Comparison of ENCODE assay signal across 14 mouse cellular contexts in the genomic region with DNA sequence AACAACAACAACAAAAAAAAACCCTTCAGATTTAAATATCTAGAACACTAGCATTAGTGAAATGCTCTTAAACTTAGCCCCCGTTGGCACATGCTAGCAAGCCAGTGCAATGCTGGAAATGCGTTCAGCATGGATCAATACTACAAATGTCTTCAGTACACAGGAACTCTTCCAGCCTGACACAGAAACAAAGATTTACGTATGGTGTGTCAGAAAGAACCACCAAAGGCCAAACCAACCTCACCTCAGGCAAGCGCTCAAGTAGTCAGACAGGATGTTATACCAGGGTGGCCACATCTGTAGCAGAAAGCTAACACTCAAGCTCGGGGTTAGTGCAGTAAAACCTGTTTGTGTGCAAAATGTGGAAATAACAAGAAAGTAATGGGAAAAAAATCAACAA. TPM values are rescaled to one million over a fixed set of nuclear protein-coding genes. Genes with fewer than 3 reads are reported as not detected.
DNase-seq lines count a peak whose midpoint lies in the region; ATAC-seq and TF ChIP-seq lines count a peak whose summit lies in the region.
"Had no signal": no experiment of that assay in that cellular context is flagged by ENCODE, and none has a peak within 500 bp of the region (broad histone marks: within the 10 kb centered on the region; RNA-seq: fewer than 3 reads in every experiment).

No protein-coding gene starts in this region.

- no peak overlapping the region for H3K27ac ChIP-seq in midbrain, embryonic 11.5 days (ENCODE audit: low read depth, low read length)
- H3K27ac ChIP-seq in midbrain, embryonic 10.5 days (replicated peaks), result no peak overlapping the region
- H3K27ac ChIP-seq in cerebellum, adult 2 months (ENCODE audit: insufficient read depth, low read length), result no peak overlapping the region
- H3K27ac ChIP-seq: hindbrain, embryonic 10.5 days; left cerebral cortex, adult 2 months; midbrain, embryonic 15.5 days had no signal

- no peaks in the 10 kb centered on the region for H3K9me3 ChIP-seq in midbrain, embryonic 11.5 days (ENCODE audit: control insufficient read depth, low read length)
- H3K9me3 ChIP-seq in midbrain, embryonic 10.5 days (replicated peaks), result no peaks in the 10 kb centered on the region
- H3K9me3 ChIP-seq: hindbrain, embryonic 10.5 days; midbrain, embryonic 15.5 days had no signal

- TF ChIP-seq CTCF in cerebellum, adult 2 months (IDR thresholded peaks at IDR 0.05; ENCODE audit: borderline replicate concordance, insufficient read depth, low read depth, low read length), result no peak

- DNase-seq in midbrain, embryonic 11.5 days (ENCODE audit: low spot score, missing footprints), result peak; percentile 79
- no peak for DNase-seq in midbrain, embryonic 10.5 days (ENCODE audit: low spot score)
- DNase-seq in T-cell, adult 2 months (ENCODE audit: low spot score), result peak; percentile 85
- peak; percentile 69 to 77 for DNase-seq in natural killer cell, adult 2 months (ENCODE audit: low spot score in 2 of 2)
- DNase-seq in cerebellum, adult 2 months, result no peak
- no peak for DNase-seq in spleen, postnatal 4 days (ENCODE audit: low spot score in 2 of 2)
- DNase-seq in lung, postnatal 10 days, result no peak
- DNase-seq: cerebellum, adult 8-10 months; gastrocnemius, adult 2 months; liver; lung, postnatal 14 days had no signal

- H3K4me3 ChIP-seq in midbrain, embryonic 11.5 days (ENCODE audit: low read depth, low read length), result no peak overlapping the region
- H3K4me3 ChIP-seq in midbrain, embryonic 10.5 days, result no peak overlapping the region
- H3K4me3 ChIP-seq in cerebellum, adult 2 months (replicated peaks; ENCODE audit: insufficient read depth, low read depth, low read length), result no peak overlapping the region
- H3K4me3 ChIP-seq: gastrocnemius, adult 2 months; hindbrain, embryonic 10.5 days; left cerebral cortex, adult 2 months; midbrain, embryonic 15.5 days had no signal

- H3K9ac ChIP-seq in midbrain, embryonic 11.5 days (ENCODE audit: low read length), result no peak overlapping the region
- H3K9ac ChIP-seq: midbrain, embryonic 15.5 days had no signal

- H3K27me3 ChIP-seq in midbrain, embryonic 11.5 days (ENCODE audit: control insufficient read depth, insufficient read depth, low read length), result no peaks in the 10 kb centered on the region
- no peaks in the 10 kb centered on the region for H3K27me3 ChIP-seq in midbrain, embryonic 10.5 days (ENCODE audit: low read depth, poor library complexity, severe bottlenecking)
- H3K27me3 ChIP-seq in cerebellum, adult 2 months (ENCODE audit: control insufficient read depth, insufficient read depth, low read length), result no peaks in the 10 kb centered on the region
- H3K27me3 ChIP-seq: midbrain, embryonic 15.5 days had no signal

- WGBS in midbrain, embryonic 11.5 days, result 81% methylated on average over 5 of the region's 5 CpGs
- 81% methylated on average over 5 of the region's 5 CpGs for WGBS in midbrain, embryonic 10.5 days
- WGBS in cerebellum, adult 2 months, result 86% methylated on average over 5 of the region's 5 CpGs

- no peak for TF ChIP-seq POLR2A in cerebellum, adult 2 months (IDR thresholded peaks at IDR 0.05; ENCODE audit: borderline replicate concordance, insufficient read depth, low read length)

- no peaks in the 10 kb centered on the region for H3K4me1 ChIP-seq in midbrain, embryonic 11.5 days (ENCODE audit: control insufficient read depth, insufficient read depth, low read length)
- peaks cover 6% of the 10 kb centered on the region; the same call in 1 of the 2 replicates for H3K4me1 ChIP-seq in midbrain, embryonic 10.5 days
- H3K4me1 ChIP-seq in cerebellum, adult 2 months (ENCODE audit: control insufficient read depth, insufficient read depth, low read length), result peaks cover 2% of the 10 kb centered on the region; the same call in 1 of the 2 replicates
- H3K4me1 ChIP-seq: hindbrain, embryonic 10.5 days; midbrain, embryonic 15.5 days had no signal

- no peak overlapping the region for H3K4me2 ChIP-seq in midbrain, embryonic 11.5 days
- H3K4me2 ChIP-seq: midbrain, embryonic 15.5 days had no signal

- no peak for ATAC-seq in midbrain, embryonic 11.5 days (ENCODE audit: low FRiP score)
- ATAC-seq: midbrain, embryonic 15.5 days had no signal

- no peaks in the 10 kb centered on the region for H3K36me3 ChIP-seq in midbrain, embryonic 11.5 days (ENCODE audit: control insufficient read depth, insufficient read depth, low read length)
- H3K36me3 ChIP-seq in midbrain, embryonic 10.5 days, result no peaks in the 10 kb centered on the region
- H3K36me3 ChIP-seq: hindbrain, embryonic 10.5 days; midbrain, embryonic 15.5 days had no signal

RNA-seq across cellular contexts. Expression of a gene that starts 12.6 kb away (rescaled TPM):
- polyA plus RNA-seq in midbrain, embryonic 11.5 days (2014; fragmentation: Nextera tagmentation; extraction: Ambion mirVana), result 46.1 and 48.8 TPM in 2 replicates
- 47.9 and 49.7 TPM in 2 replicates for polyA plus RNA-seq in midbrain, embryonic 10.5 days (2016; fragmentation: Nextera tagmentation; extraction: Ambion mirVana)
- 26.4 and 29.0 TPM in 2 replicates for polyA plus RNA-seq in cerebellum, adult 2 months (2012; rRNA removed)

RNA-seq across cellular contexts. Expression of a gene that starts 12.7 kb away (rescaled TPM):
- polyA plus RNA-seq in midbrain, embryonic 11.5 days (2014; fragmentation: Nextera tagmentation; extraction: Ambion mirVana), result 4.9 and 5.8 TPM in 2 replicates
- polyA plus RNA-seq in midbrain, embryonic 10.5 days (2016; fragmentation: Nextera tagmentation; extraction: Ambion mirVana), result 6.6 and 7.2 TPM in 2 replicates
- 10.7 and 10.8 TPM in 2 replicates for polyA plus RNA-seq in cerebellum, adult 2 months (2012; rRNA removed)

RNA-seq across cellular contexts. Expression of a gene that starts 51.5 kb away (rescaled TPM):
- 25.4 and 29.8 TPM in 2 replicates for polyA plus RNA-seq in midbrain, embryonic 11.5 days (2014; fragmentation: Nextera tagmentation; extraction: Ambion mirVana)
- 24.0 and 26.8 TPM in 2 replicates for polyA plus RNA-seq in midbrain, embryonic 10.5 days (2016; fragmentation: Nextera tagmentation; extraction: Ambion mirVana)
- polyA plus RNA-seq in cerebellum, adult 2 months (2012; rRNA removed), result 7.7 and 8.2 TPM in 2 replicates

Comparison
In these comparisons a context has a peak if more than half of its experiments do, and no peak if none do; other contexts are left out.
1. DNase-seq: peak in midbrain, embryonic 11.5 days (single experiment), T-cell, adult 2 months (single experiment) and natural killer cell, adult 2 months (2 of 2); none in midbrain, embryonic 10.5 days (single experiment), cerebellum, adult 2 months (0 of 2), spleen, postnatal 4 days (0 of 2) and lung, postnatal 10 days (single experiment).